Mouse (Mus musculus) gastrocnemius, adult 2 months (tissue): ENCODE measurements around the gene Dclk1. TPM values are rescaled to one million over a fixed set of nuclear protein-coding genes. Genes with fewer than 3 reads are reported as not detected.

Experiments used
- DNase-seq: peaks from one replicate; pipeline ENCODE4 v3.0.0; 2022
- H3K27ac ChIP-seq: fragments of 200-600 bp; 2 replicates; pipeline ENCODE4 v1.8.1; 2022; ENCODE audit warnings: mild to moderate bottlenecking
- H3K4me3 ChIP-seq: fragments of 200-600 bp; 2 replicates; pipeline ENCODE4 v1.8.1; 2022; ENCODE audit warnings: mild to moderate bottlenecking, moderate library complexity
- CTCF ChIP-seq: fragments of 200-600 bp; IDR thresholded peaks from 2 replicates; pipeline ENCODE4 v1.8.1; 2022; ENCODE audit warnings: antibody characterized with exemption, mild to moderate bottlenecking, moderate library complexity
- intact Hi-C: fragments of 180-260 bp; cut with DNase I; formaldehyde crosslinking; loops from one replicate; pipeline ENCODE4 v1.15.1; 2025
- total RNA-seq, 2 experiments: library from RNA; stranded (reverse); gene quantifications; 2 replicates each; pipeline ENCODE4 v1.2.3; 2021

Dclk1 gene
- total RNA-seq, 2 experiments from 2014 or later: 1.5 to 3.5 TPM

- no peak for TF ChIP-seq CTCF
- peak; percentile 73 for DNase-seq
- H3K4me3 ChIP-seq: peak overlapping the region; percentile 53
- intact Hi-C loops: no loop called here
- H3K27ac ChIP-seq: peak overlapping the region; percentile 28; the same call in 1 of the 2 replicates
These were observed 15.5 kb upstream of the Dclk1 start for GRCm38 (mm10) chr3:55226501-55227213.

DNA sequence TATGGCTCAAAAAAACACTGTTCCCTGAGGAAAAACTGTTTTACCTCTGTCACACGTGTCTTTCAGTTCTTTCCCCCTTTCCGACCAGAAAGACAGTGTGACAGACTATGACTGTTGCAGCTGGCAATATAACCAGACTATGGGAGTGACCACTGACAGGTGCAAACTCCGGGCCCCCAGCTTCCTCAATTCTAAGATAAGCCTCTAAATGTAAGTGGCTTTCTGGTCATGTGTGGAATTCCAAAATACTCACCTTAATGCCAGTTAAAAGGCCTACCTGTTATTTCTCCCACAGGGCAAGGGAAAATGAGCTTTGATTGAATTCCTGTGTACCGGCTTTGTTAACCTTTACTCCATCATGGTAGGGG lies 15.0 kb upstream of the Dclk1 start:
- H3K4me3 ChIP-seq: peak overlapping the region; percentile 53
- H3K27ac ChIP-seq: peak overlapping the region; percentile 1; the same call in 1 of the 2 replicates
- DNase-seq: no peak
- no peak for TF ChIP-seq CTCF
- intact Hi-C loops: no loop called here

GRCm38 (mm10) chr3:55242422-55243055 lies 375 bp downstream of the Dclk1 start:
- TF ChIP-seq CTCF: peak; percentile 30; the same call in 1 of the 2 replicates
- intact Hi-C loops: loop anchor here (10.0 kb wide), 1 partner anchor 112 kb away; no protein-coding TSS in a partner anchor
- peak; percentile 90 for DNase-seq
- Histone ChIP-seq H3K4me3 (peak overlapping the region; percentile 73), H3K27ac (peak overlapping the region; percentile 66)

- H3K4me3 ChIP-seq: peak overlapping the region; percentile 73
- intact Hi-C loops: loop anchor here (10.0 kb wide), 1 partner anchor 112 kb away; no protein-coding TSS in a partner anchor
- no peak for TF ChIP-seq CTCF
- no peak for DNase-seq
- peak overlapping the region; percentile 66 for H3K27ac ChIP-seq
These were observed 900 bp downstream of the Dclk1 start for GRCm38 (mm10) chr3:55243056-55243471.

DNA sequence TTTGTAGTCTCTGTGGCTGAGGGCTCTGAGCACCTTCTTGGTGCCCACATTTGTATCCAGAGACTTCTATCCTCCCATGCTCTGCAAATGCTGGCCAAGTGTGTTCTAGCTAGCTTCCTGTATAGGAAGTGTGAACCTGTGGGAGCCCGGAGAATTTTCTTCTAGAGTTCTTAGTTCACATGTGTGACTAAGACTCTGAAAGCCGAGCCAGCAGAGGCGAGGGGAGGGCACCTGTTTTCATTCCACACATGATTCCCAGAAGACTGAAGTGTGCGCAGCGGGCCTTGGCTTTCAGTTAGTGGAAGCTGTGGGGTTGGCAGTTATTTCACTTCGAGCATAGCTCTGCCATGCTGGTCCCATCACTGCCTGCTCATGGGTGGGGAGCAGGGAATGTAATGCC lies 1.9 kb downstream of the Dclk1 start:
- intact Hi-C loops: loop anchor here (10.0 kb wide), 1 partner anchor 111 kb away; no protein-coding TSS in a partner anchor
- Histone ChIP-seq H3K4me3 (peak overlapping the region; percentile 5; the same call in 1 of the 2 replicates), H3K27ac (no peak overlapping the region)
- DNase-seq: peak; percentile 22
- no peak for TF ChIP-seq CTCF

- no peak for TF ChIP-seq CTCF
- Histone ChIP-seq H3K4me3 (no peak overlapping the region), H3K27ac (no peak overlapping the region)
- no peak for DNase-seq
- intact Hi-C loops: loop anchor here (10.0 kb wide), 1 partner anchor 108 kb away; no protein-coding TSS in a partner anchor
These were observed 4.6 kb downstream of the Dclk1 start for GRCm38 (mm10) chr3:55246618-55247272.

- no peak overlapping the region for H3K4me3 ChIP-seq
- no peak overlapping the region for H3K27ac ChIP-seq
- DNase-seq: no peak
- intact Hi-C loops: loop anchor here (10.0 kb wide), 1 partner anchor 107 kb away; no protein-coding TSS in a partner anchor
- TF ChIP-seq CTCF: no peak
These were observed 5.9 kb downstream of the Dclk1 start for GRCm38 (mm10) chr3:55248048-55248447.

DNA sequence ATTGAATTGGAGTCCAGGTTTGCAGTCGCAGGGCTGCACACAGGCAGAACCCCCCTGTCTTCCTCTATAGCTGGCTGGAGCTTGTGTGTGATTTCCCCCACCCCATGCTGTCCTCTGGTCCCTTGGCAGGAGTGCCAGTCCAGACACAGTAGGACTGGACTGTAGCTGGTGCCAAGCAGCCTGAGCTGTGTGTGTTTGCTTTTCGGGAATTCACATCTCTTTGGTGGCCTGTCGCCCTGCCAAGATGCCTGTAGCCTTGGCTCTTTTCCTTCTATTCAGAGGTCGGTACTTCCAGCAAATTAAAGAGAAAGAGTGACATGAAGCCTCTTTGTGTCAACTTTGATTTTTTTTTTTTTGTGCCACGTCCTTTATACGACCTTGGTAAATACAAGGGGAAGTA lies 6.3 kb downstream of the Dclk1 start:
- no peak for TF ChIP-seq CTCF
- DNase-seq: peak; percentile 29
- Histone ChIP-seq H3K27ac (no peak overlapping the region), H3K4me3 (no peak overlapping the region)
- intact Hi-C loops: loop anchor here (10.0 kb wide), 1 partner anchor 106 kb away; no protein-coding TSS in a partner anchor

DNA sequence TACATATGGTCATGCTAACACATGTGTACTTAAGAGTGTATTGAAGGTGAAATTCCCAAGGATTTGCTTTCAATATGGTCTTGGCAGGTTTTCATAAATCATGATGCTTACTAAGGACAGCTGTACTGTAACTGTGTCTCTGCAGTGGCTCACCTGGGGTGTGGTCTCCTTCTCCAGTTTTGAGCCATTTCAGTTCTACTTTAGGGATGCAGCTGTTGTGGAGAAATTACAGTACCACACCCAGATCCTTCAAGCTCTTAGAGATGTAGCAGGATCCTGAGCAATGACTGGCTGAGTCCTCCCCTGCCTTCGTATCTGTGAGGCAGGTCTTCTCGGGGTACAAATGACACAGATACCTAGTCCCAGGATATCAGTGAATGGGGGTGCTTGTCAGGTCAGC lies 8.5 kb downstream of the Dclk1 start:
- no peak overlapping the region for H3K4me3 ChIP-seq
- no peak for TF ChIP-seq CTCF
- no peak overlapping the region for H3K27ac ChIP-seq
- intact Hi-C loops: no loop called here
- no peak for DNase-seq

- intact Hi-C loops: no loop called here
- no peak for DNase-seq
- Histone ChIP-seq H3K27ac (no peak overlapping the region), H3K4me3 (peak overlapping the region; percentile 24; the same call in 1 of the 2 replicates)
- no peak for TF ChIP-seq CTCF
These were observed 18.0 kb downstream of the Dclk1 start for GRCm38 (mm10) chr3:55260139-55260538.

- intact Hi-C loops: no loop called here
- no peak for DNase-seq
- no peak overlapping the region for H3K27ac ChIP-seq
- no peak overlapping the region for H3K4me3 ChIP-seq
- TF ChIP-seq CTCF: no peak
These were observed 23.9 kb downstream of the Dclk1 start for GRCm38 (mm10) chr3:55266091-55266490.

GRCm38 (mm10) chr3:55269802-55270201 lies 27.6 kb downstream of the Dclk1 start:
- TF ChIP-seq CTCF: no peak
- intact Hi-C loops: no loop called here
- no peak overlapping the region for H3K27ac ChIP-seq
- no peak for DNase-seq
- no peak overlapping the region for H3K4me3 ChIP-seq

DNA sequence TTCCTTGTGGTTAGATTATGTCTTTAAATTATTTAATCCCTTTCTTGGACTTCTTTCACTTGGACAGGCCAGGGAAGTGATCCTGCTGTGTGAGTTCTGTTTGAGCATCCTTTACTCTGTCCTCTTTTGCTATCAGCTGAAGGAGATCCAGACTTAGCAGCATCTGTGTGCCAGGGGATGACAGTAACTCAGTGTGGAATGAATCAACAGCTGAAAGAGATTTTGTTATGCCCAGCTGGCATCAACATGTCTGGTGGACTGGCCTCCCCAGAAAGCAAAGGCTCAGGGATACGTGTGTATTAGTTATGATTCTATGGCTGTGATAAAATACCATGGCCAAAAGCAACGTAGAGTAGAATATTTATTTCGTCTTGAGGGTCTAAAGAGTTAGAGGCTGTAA lies 28.2 kb downstream of the Dclk1 start:
- no peak for DNase-seq
- intact Hi-C loops: no loop called here
- TF ChIP-seq CTCF: no peak
- no peak overlapping the region for H3K4me3 ChIP-seq
- H3K27ac ChIP-seq: no peak overlapping the region
